Mouse (Mus musculus): ENCODE measurements around the gene Mmachc. TPM values are rescaled to one million over a fixed set of nuclear protein-coding genes. Genes with fewer than 3 reads are reported as not detected.

Mmachc gene
- polyA plus RNA-seq, 1 experiment, result 12.5 TPM

GRCm38 (mm10) chr4:116655658-116656057, 52.5 kb downstream of the Mmachc start:
- H3K4me3 ChIP-seq (ENCODE audit: insufficient read depth, poor library complexity, severe bottlenecking), result no peak overlapping the region
- peaks cover 8% of the 10 kb centered on the region for H3K79me3 ChIP-seq (ENCODE audit: low read depth)
- H3K27me3 ChIP-seq (ENCODE audit: control insufficient read depth, insufficient read depth, insufficient read length), result no peaks in the 10 kb centered on the region
- TF ChIP-seq CTCF (IDR thresholded peaks at IDR 0.05; ENCODE audit: control insufficient read depth, insufficient read depth, insufficient read length) (no peak), MAX (IDR thresholded peaks at IDR 0.05) (no peak), MYOG (IDR thresholded peaks at IDR 0.05; ENCODE audit: control insufficient read depth, extremely low read depth, insufficient read length) (no peak), MYOD1 (IDR thresholded peaks at IDR 0.05; ENCODE audit: control insufficient read depth, insufficient read length, low read depth) (no peak), CEBPB (IDR thresholded peaks at IDR 0.05; ENCODE audit: low read depth) (no peak), USF1 (IDR thresholded peaks at IDR 0.05; ENCODE audit: low read depth) (no peak), FOSL1 (IDR thresholded peaks at IDR 0.05; ENCODE audit: insufficient read depth, low read length, poor library complexity, severe bottlenecking) (no peak)
- H3K79me2 ChIP-seq (ENCODE audit: control insufficient read depth, insufficient read depth), result peaks cover 10% of the 10 kb centered on the region
- H3ac ChIP-seq (ENCODE audit: control insufficient read depth, insufficient read length, low read depth), result no peak overlapping the region
- H3K36me3 ChIP-seq (ENCODE audit: control insufficient read depth, insufficient read depth), result no peaks in the 10 kb centered on the region

GRCm38 (mm10) chr4:116655100-116655499, 53.1 kb downstream of the Mmachc start:
- no peak for TF ChIP-seq MYOG (IDR thresholded peaks at IDR 0.05; ENCODE audit: control insufficient read depth, extremely low read depth, insufficient read length)
- TF ChIP-seq FOSL1 (IDR thresholded peaks at IDR 0.05; ENCODE audit: insufficient read depth, low read length, poor library complexity, severe bottlenecking), result no peak
- no peak for TF ChIP-seq CEBPB (IDR thresholded peaks at IDR 0.05; ENCODE audit: low read depth)
- TF ChIP-seq CTCF (IDR thresholded peaks at IDR 0.05; ENCODE audit: control insufficient read depth, insufficient read depth, insufficient read length), result no peak
- TF ChIP-seq MYOD1 (IDR thresholded peaks at IDR 0.05; ENCODE audit: control insufficient read depth, insufficient read length, low read depth), result no peak
- no peak for TF ChIP-seq USF1 (IDR thresholded peaks at IDR 0.05; ENCODE audit: low read depth)
- no peak for TF ChIP-seq MAX (IDR thresholded peaks at IDR 0.05)
- peaks cover 15% of the 10 kb centered on the region for H3K79me2 ChIP-seq (ENCODE audit: control insufficient read depth, insufficient read depth)
- no peaks in the 10 kb centered on the region for H3K27me3 ChIP-seq (ENCODE audit: control insufficient read depth, insufficient read depth, insufficient read length)
- H3ac ChIP-seq (ENCODE audit: control insufficient read depth, insufficient read length, low read depth), result no peak overlapping the region
- no peak overlapping the region for H3K4me3 ChIP-seq (ENCODE audit: insufficient read depth, poor library complexity, severe bottlenecking)
- H3K79me3 ChIP-seq (ENCODE audit: low read depth), result peaks cover 14% of the 10 kb centered on the region
- no peaks in the 10 kb centered on the region for H3K36me3 ChIP-seq (ENCODE audit: control insufficient read depth, insufficient read depth)

GRCm38 (mm10) chr4:116653228-116653627, 55.0 kb downstream of the Mmachc start:
- TF ChIP-seq CTCF (IDR thresholded peaks at IDR 0.05; ENCODE audit: control insufficient read depth, insufficient read depth, insufficient read length), result no peak
- TF ChIP-seq MAX (IDR thresholded peaks at IDR 0.05), result no peak
- no peak for TF ChIP-seq CEBPB (IDR thresholded peaks at IDR 0.05; ENCODE audit: low read depth)
- no peak for TF ChIP-seq MYOD1 (IDR thresholded peaks at IDR 0.05; ENCODE audit: control insufficient read depth, insufficient read length, low read depth)
- no peak for TF ChIP-seq USF1 (IDR thresholded peaks at IDR 0.05; ENCODE audit: low read depth)
- no peak for TF ChIP-seq FOSL1 (IDR thresholded peaks at IDR 0.05; ENCODE audit: insufficient read depth, low read length, poor library complexity, severe bottlenecking)
- TF ChIP-seq MYOG (IDR thresholded peaks at IDR 0.05; ENCODE audit: control insufficient read depth, extremely low read depth, insufficient read length), result no peak
- H3K79me3 ChIP-seq (ENCODE audit: low read depth), result peaks cover 31% of the 10 kb centered on the region
- peaks cover 12% of the 10 kb centered on the region for H3K36me3 ChIP-seq (ENCODE audit: control insufficient read depth, insufficient read depth)
- no peaks in the 10 kb centered on the region for H3K27me3 ChIP-seq (ENCODE audit: control insufficient read depth, insufficient read depth, insufficient read length)
- peaks cover 34% of the 10 kb centered on the region for H3K79me2 ChIP-seq (ENCODE audit: control insufficient read depth, insufficient read depth)
- no peak overlapping the region for H3ac ChIP-seq (ENCODE audit: control insufficient read depth, insufficient read length, low read depth)
- H3K4me3 ChIP-seq (ENCODE audit: insufficient read depth, poor library complexity, severe bottlenecking), result no peak overlapping the region

Other genes starting within 250 kb of the Mmachc start
- 40.5 TPM for gene Mast2, start 244.2 kb downstream of the Mmachc start, polyA plus RNA-seq (2012; fragmentation: generic; extraction: Trizol)
- gene Ipp, start 200.9 kb downstream of the Mmachc start, polyA plus RNA-seq (2012; fragmentation: generic; extraction: Trizol), result 5.0 TPM
- gene Tmem69, start 152.5 kb downstream of the Mmachc start, polyA plus RNA-seq (2012; fragmentation: generic; extraction: Trizol), result 11.8 TPM
- gene Gpbp1l1, start 150.7 kb downstream of the Mmachc start, polyA plus RNA-seq (2012; fragmentation: generic; extraction: Trizol), result 13.0 TPM
- gene Ccdc17, start 111.8 kb downstream of the Mmachc start, polyA plus RNA-seq (2012; fragmentation: generic; extraction: Trizol), result 0.20 TPM
- gene Nasp, start 80.5 kb downstream of the Mmachc start, polyA plus RNA-seq (2012; fragmentation: generic; extraction: Trizol), result 79.1 TPM
- 737 TPM for gene Akr1a1, start 56.7 kb downstream of the Mmachc start, polyA plus RNA-seq (2012; fragmentation: generic; extraction: Trizol)
- 459 TPM for gene Prdx1, start 22.9 kb downstream of the Mmachc start, polyA plus RNA-seq (2012; fragmentation: generic; extraction: Trizol)
- gene Ccdc163, start 103 bp upstream of the Mmachc start, polyA plus RNA-seq (2012; fragmentation: generic; extraction: Trizol), result 22.0 TPM
- 12.0 TPM for gene Tesk2, start 12.5 kb upstream of the Mmachc start, polyA plus RNA-seq (2012; fragmentation: generic; extraction: Trizol)
- gene Toe1, start 99.2 kb upstream of the Mmachc start, polyA plus RNA-seq (2012; fragmentation: generic; extraction: Trizol), result 23.4 TPM
- gene Mutyh, start 99.3 kb upstream of the Mmachc start, polyA plus RNA-seq (2012; fragmentation: generic; extraction: Trizol), result 6.3 TPM
- 3.8 TPM for gene Hpdl, start 113.3 kb upstream of the Mmachc start, polyA plus RNA-seq (2012; fragmentation: generic; extraction: Trizol)
- 0.01 TPM for gene Zswim5, start 169.0 kb upstream of the Mmachc start, polyA plus RNA-seq (2012; fragmentation: generic; extraction: Trizol)

All from C2C12 (cell line).